Mouse (Mus musculus) ES-Bruce4 (cell line): Measurements from ENCODE around the gene Slc45a3.

Experiments
- CTCF ChIP-seq: IDR thresholded peaks from one replicate; pipeline ENCODE4 v1.8.1; 2011; ENCODE audit warnings: low read depth, low read length
- EP300 ChIP-seq: IDR thresholded peaks from 2 replicates; pipeline ENCODE4 v1.6.1; 2011; ENCODE audit warnings: low read depth, low read length; ENCODE audit not compliant: insufficient read depth
- POLR2A ChIP-seq: IDR thresholded peaks from one replicate; pipeline ENCODE4 v1.8.1; 2011; ENCODE audit warnings: low read length; ENCODE audit not compliant: insufficient read depth

DNA sequence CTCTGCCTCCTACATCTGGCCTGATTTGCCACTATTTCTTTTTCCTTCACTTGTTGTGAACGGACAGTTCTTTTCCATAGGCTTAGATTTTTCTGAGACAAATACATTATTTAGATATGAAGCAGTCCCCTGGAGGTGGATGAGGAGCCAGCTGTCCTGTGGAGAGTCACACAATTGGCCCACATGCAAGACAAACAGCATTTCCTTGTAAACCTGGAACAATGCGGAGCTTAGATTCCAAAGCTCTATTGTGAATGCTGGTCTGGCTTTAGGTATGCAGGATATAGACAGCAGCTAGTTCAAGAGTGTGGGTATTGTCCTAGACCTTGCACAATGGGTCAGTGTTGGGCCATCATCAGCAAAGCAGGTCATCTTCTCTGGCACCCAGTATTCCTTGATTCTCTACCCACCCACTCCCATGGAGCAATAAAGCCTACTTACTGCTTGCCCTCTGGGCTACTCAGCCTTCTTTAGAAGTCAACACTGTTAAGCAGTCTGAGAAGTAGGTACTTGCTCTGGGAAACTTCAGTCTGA is 22.0 kb upstream of the Slc45a3 start:
- TF ChIP-seq EP300, result no peak
- no peak for TF ChIP-seq CTCF
- TF ChIP-seq POLR2A, result no peak
